Mouse (Mus musculus): ENCODE data around the gene Mif4gd. TPM values are rescaled to one million over a fixed set of nuclear protein-coding genes. Genes with fewer than 3 reads are reported as not detected.
A peak's percentile ranks its signal among the peaks of the same experiment; 100 is the strongest.

Gene Mif4gd
- total and polyA plus RNA-seq, 3 experiments, result 42.0 to 62.9 TPM; not detected in 1

DNA sequence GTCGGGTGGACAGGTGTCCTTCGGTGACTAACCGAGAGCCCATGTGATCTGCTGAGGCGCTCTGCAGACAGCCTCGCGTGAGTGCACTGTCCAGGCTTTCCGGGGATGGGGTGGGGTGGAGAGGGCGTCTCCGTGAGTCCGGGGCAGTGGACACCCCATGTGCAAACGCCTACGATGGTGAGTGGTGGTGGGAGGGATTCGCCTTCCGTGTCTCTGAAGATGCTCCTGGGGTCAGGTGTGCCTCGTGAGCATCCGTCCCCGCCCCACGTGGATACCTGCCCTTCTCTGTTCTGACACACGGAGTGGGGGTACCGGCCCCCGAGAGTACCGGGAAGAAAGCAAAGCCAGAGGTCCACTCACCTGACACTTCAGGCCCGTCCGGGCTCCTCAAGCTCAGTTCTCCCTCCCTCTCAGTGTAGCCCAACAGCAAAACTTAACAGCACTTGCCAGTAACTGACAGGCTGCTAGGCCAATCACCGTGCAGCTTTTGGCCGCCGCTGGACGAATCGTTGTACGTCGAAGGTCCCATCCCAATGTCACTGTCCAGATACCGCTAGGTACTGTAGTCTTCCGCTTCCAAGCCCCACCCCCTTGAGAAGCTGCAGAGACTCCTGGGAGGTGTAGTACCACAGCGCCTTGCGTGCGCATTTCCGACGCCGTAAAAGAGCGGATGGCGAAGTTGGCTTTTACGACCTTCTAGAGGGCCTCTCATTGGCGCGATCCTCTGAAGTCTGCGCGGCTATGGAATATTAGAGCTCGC, 15.1 kb upstream of the Mif4gd start, which contains the start of gene Slc25a19 (continued):
- TF ChIP-seq BHLHE40 (IDR thresholded peaks at IDR 0.05; ENCODE audit: borderline replicate concordance, low read depth, low read length) (no peak), MEF2A (IDR thresholded peaks at IDR 0.05; ENCODE audit: extremely low read depth, insufficient replicate concordance, low read depth, low read length, poor library complexity, severe bottlenecking) (no peak), USF1 (IDR thresholded peaks at IDR 0.05; ENCODE audit: low read depth, low read length) (peak; percentile 61; the same call in 1 of the 2 replicates), MYC (IDR thresholded peaks at IDR 0.05; ENCODE audit: low read depth, low read length) (peak; percentile 77), ZNF384 (IDR thresholded peaks at IDR 0.05; ENCODE audit: low read depth, low read length) (peak; percentile 72; the same call in 1 of the 2 replicates)

DNA sequence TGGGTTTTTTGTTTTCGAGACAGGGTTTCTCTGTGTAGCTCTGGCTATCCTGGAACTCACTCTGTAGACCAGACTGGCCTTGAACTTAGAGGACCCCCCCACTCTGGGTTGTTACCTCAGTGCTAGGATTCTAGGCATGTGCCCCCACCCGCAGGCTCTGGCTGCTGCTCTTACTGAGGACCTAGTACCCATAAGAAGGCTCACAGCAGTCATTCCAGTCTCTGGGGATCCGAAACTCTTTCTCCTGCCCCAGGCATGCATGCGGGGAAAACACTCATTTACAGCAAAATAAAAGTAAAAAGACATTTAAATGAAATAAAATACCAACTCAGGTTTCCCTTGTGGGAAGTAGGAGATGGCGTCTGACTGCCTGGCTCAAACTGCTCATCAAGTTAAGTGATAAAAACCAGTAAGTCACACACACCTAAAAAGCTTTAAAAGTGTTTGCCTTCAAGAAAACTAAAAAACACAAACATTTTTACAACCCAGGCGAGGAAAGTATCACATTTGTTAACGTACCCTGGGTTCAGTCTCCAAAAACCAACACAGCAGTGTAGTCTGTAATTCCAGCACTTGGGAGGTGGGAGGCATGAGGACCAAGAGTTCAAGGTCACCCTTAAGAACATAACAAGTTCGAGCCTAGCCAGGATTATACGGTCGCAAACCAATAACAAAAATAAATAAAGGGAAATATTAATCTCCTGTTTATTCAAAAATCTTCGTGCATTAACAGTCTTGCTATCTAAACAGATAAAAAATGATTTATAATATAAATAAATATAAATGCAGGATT, 14.3 kb upstream of the Mif4gd start:
- Histone ChIP-seq H3K79me2 (ENCODE audit: control insufficient read depth, insufficient read depth, low read length, poor library complexity) (peaks cover 21% of the 10 kb centered on the region), H3K9me3 (replicated peaks; ENCODE audit: insufficient read depth, low read length) (no peaks in the 10 kb centered on the region), H3K9ac (ENCODE audit: control insufficient read depth, low read depth, low read length, poor library complexity, severe bottlenecking) (peak overlapping the region; percentile 73), H3K4me1 (ENCODE audit: control insufficient read depth in 1 of 2, insufficient read depth in 2 of 2, low read length in 2 of 2) (peaks cover 6 to 29% of the 10 kb centered on the region in 2 experiments), H3K27me3 (ENCODE audit: control insufficient read depth in 1 of 2, insufficient read depth in 2 of 2, low read length in 2 of 2) (no peaks in the 10 kb centered on the region), H3K4me3 (ENCODE audit: control insufficient read depth in 1 of 2, insufficient read depth in 1 of 2, low read depth in 2 of 2, low read length in 2 of 2) (peak overlapping the region; percentile 82), H3K36me3 (ENCODE audit: control insufficient read depth in 1 of 2, insufficient read depth in 2 of 2, low read length in 2 of 2) (peaks cover 4 to 9% of the 10 kb centered on the region in 2 experiments), H3K27ac (ENCODE audit: control insufficient read depth, low read depth, low read length) (no peak overlapping the region; the same call in 1 of the 2 replicates)
- TF ChIP-seq CHD1 (IDR thresholded peaks at IDR 0.05; ENCODE audit: low read depth, low read length), result 0 out of 2 replicates have a peak, but pooled peaks have one; percentile 27
- no peak for TF ChIP-seq NELFE (IDR thresholded peaks at IDR 0.05; ENCODE audit: low read depth, low read length)
- DNase-seq (ENCODE audit: low read depth, low spot score), result no peak

GRCm38 (mm10) chr11:115625877-115626276, 13.1 kb upstream of the Mif4gd start:
- DNase-seq (ENCODE audit: low read depth, low spot score), result no peak
- Histone ChIP-seq H3K4me1 (ENCODE audit: control insufficient read depth in 1 of 2, insufficient read depth in 2 of 2, low read length in 2 of 2) (peaks cover 6 to 24% of the 10 kb centered on the region in 2 experiments), H3K4me3 (ENCODE audit: control insufficient read depth in 1 of 2, insufficient read depth in 1 of 2, low read depth in 2 of 2, low read length in 2 of 2) (no peak overlapping the region), H3K79me2 (ENCODE audit: control insufficient read depth, insufficient read depth, low read length, poor library complexity) (peaks cover 21% of the 10 kb centered on the region), H3K9me3 (replicated peaks; ENCODE audit: insufficient read depth, low read length) (no peaks in the 10 kb centered on the region), H3K9ac (ENCODE audit: control insufficient read depth, low read depth, low read length, poor library complexity, severe bottlenecking) (no peak overlapping the region), H3K36me3 (ENCODE audit: control insufficient read depth in 1 of 2, insufficient read depth in 2 of 2, low read length in 2 of 2) (peaks cover 4 to 9% of the 10 kb centered on the region in 2 experiments), H3K27ac (ENCODE audit: control insufficient read depth, low read depth, low read length) (no peak overlapping the region), H3K27me3 (ENCODE audit: control insufficient read depth in 1 of 2, insufficient read depth in 2 of 2, low read length in 2 of 2) (no peaks in the 10 kb centered on the region)
- TF ChIP-seq CTCF (IDR thresholded peaks at IDR 0.05 in 2 of 3, conservative IDR thresholded peaks at IDR 0.05 in 1 of 3; ENCODE audit: control insufficient read depth in 1 of 3, insufficient read depth in 1 of 3, low read depth in 2 of 3, low read length in 3 of 3, poor library complexity in 1 of 3, severe bottlenecking in 1 of 3) (no peak), KAT2A (conservative IDR thresholded peaks at IDR 0.05; ENCODE audit: low read depth, low read length) (no peak), UBTF (IDR thresholded peaks at IDR 0.05; ENCODE audit: borderline replicate concordance, insufficient read depth, low read depth, low read length) (no peak)

All from MEL (cell line).